Mouse (Mus musculus) thymus, adult 2 months (tissue): ENCODE measurements around the gene Dynlrb2. TPM values are rescaled to one million over a fixed set of nuclear protein-coding genes. Genes with fewer than 3 reads are reported as not detected.

Source experiments
- DNase-seq: peaks from one replicate; pipeline ENCODE4 v3.0.0; 2021
- H3K27ac ChIP-seq: fragments of 200-500 bp; 2 replicates; pipeline ENCODE4 v1.5.1; 2012; ENCODE audit warnings: low read length, control low read depth; ENCODE audit not compliant: control insufficient read depth, insufficient read depth
- H3K27me3 ChIP-seq: fragments of 200-500 bp; 2 replicates; pipeline ENCODE4 v1.6.1; 2012; ENCODE audit warnings: mild to moderate bottlenecking, low read length, moderate library complexity, mixed read lengths; ENCODE audit not compliant: control insufficient read depth, insufficient read depth
- H3K36me3 ChIP-seq: fragments of 200-500 bp; 2 replicates; pipeline ENCODE4 v1.6.1; 2012; ENCODE audit warnings: mild to moderate bottlenecking, low read length, moderate library complexity; ENCODE audit not compliant: control insufficient read depth, insufficient read depth
- H3K4me1 ChIP-seq: fragments of 200-500 bp; replicated peaks from 2 replicates; pipeline ENCODE4 v1.6.1; 2012; ENCODE audit warnings: low read length; ENCODE audit not compliant: control insufficient read depth, insufficient read depth
- H3K4me3 ChIP-seq: fragments of 200-500 bp; 2 replicates; pipeline ENCODE4 v1.5.1; 2012; ENCODE audit warnings: mild to moderate bottlenecking, low read length, control low read depth, moderate library complexity; ENCODE audit not compliant: control insufficient read depth, insufficient read depth
- CTCF ChIP-seq: fragments of 200-500 bp; IDR thresholded peaks from 2 replicates; pipeline ENCODE4 v1.5.1; 2012; ENCODE audit warnings: mild to moderate bottlenecking, control low read depth, low read length, moderate library complexity, borderline replicate concordance; ENCODE audit not compliant: control insufficient read depth, poor library complexity, insufficient read depth; ENCODE audit errors: extremely low read depth
- POLR2A ChIP-seq: fragments of 200-500 bp; IDR thresholded peaks from 2 replicates; pipeline ENCODE4 v1.6.1; 2012; ENCODE audit warnings: mild to moderate bottlenecking, low read length, control low read depth, moderate library complexity; ENCODE audit not compliant: control insufficient read depth, poor library complexity, insufficient read depth; ENCODE audit errors: extremely low read depth
- WGBS: fragments of 180-500 bp; shearing (Covaris S2); methylation state at CpG from one replicate; pipeline ENCODE4 v1.1.7; 2018; 5-methylcytosine and 5-hydroxymethylcytosine counted together
- polyA plus RNA-seq: library from polyadenylated mRNA; depleted of rRNA; stranded (reverse); fragments of >200 nt; gene quantifications from 2 replicates; pipeline ENCODE4 v1.2.3, GENCODE M21; 2012

Dynlrb2 gene
- polyA plus RNA-seq, 1 experiment: 1.7 TPM

GRCm38 (mm10) chr8:116528736-116529135 is 24.0 kb downstream of the Dynlrb2 start:
- Histone ChIP-seq H3K27me3 (no peaks in the 10 kb centered on the region), H3K4me1 (no peaks in the 10 kb centered on the region), H3K27ac (no peak overlapping the region), H3K4me3 (no peak overlapping the region), H3K36me3 (no peaks in the 10 kb centered on the region)
- 88% methylated on average over 7 of the region's 7 CpGs for WGBS
- TF ChIP-seq POLR2A: no peak
- no peak for TF ChIP-seq CTCF
- DNase-seq: no peak

DNA sequence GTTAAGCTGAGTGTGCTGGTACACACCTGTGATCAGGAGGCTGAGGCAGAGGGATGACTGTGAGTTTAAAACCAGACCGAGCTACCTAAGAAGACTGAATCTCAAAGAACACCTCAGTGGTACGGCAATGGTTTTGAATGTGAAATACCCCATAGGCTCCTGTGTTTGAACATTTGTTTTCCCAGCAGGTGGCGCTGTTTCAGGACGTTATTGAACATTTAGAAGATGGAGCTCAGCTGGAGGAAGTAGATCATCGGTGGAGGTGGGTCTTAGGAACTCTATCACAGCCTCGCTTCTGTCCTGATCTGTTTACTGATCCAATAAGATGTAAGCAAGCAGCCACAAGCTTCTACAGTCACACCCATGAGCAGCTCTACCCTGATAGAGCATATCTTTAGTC is 28.3 kb downstream of the Dynlrb2 start:
- no peak for TF ChIP-seq CTCF
- TF ChIP-seq POLR2A: no peak
- 82% methylated on average over 6 of the region's 6 CpGs for WGBS

GRCm38 (mm10) chr8:116536786-116537185 is 32.0 kb downstream of the Dynlrb2 start:
- no peak overlapping the region for H3K27ac ChIP-seq
- 75% methylated on average over 5 of the region's 5 CpGs for WGBS
- H3K4me1 ChIP-seq: no peaks in the 10 kb centered on the region
- no peaks in the 10 kb centered on the region for H3K36me3 ChIP-seq
- no peak overlapping the region for H3K4me3 ChIP-seq
- DNase-seq: peak; percentile 9
- no peaks in the 10 kb centered on the region for H3K27me3 ChIP-seq
- TF ChIP-seq CTCF: no peak
- TF ChIP-seq POLR2A: no peak

More for the DNA sequence above, 28.3 kb downstream of the Dynlrb2 start:
- H3K27me3 ChIP-seq: no peaks in the 10 kb centered on the region
- no peaks in the 10 kb centered on the region for H3K4me1 ChIP-seq
- H3K4me3 ChIP-seq: no peak overlapping the region
- H3K27ac ChIP-seq: no peak overlapping the region
- no peaks in the 10 kb centered on the region for H3K36me3 ChIP-seq
- DNase-seq: no peak

DNA sequence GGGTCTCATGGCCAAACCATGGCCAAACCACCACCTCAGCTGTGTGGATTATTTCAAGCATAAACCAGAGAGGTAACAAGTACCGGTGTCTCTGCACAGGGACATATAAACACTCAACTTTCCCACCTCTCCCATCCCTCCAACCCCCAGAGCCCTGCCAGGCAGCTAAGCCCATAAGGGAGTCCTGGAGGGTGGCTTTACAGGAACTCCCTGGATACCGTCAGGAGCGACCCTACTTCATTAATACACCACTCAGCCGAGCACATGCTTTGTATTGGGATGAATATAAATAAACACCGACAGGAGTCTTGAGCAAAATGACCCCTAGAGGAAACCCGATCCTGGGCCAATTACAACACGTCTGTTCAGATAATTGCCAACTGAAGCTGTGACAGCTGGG is 34.0 kb downstream of the Dynlrb2 start:
- no peak overlapping the region for H3K4me3 ChIP-seq
- H3K27me3 ChIP-seq: no peaks in the 10 kb centered on the region
- no peak overlapping the region for H3K27ac ChIP-seq
- TF ChIP-seq POLR2A (no peak), CTCF (no peak)
- no peaks in the 10 kb centered on the region for H3K4me1 ChIP-seq
- no peaks in the 10 kb centered on the region for H3K36me3 ChIP-seq
- no peak for DNase-seq
- WGBS: 61% methylated on average over 7 of the region's 7 CpGs

- no peaks in the 10 kb centered on the region for H3K4me1 ChIP-seq
- no peak overlapping the region for H3K27ac ChIP-seq
- no peaks in the 10 kb centered on the region for H3K36me3 ChIP-seq
- DNase-seq: no peak
- no peak overlapping the region for H3K4me3 ChIP-seq
- WGBS: 92% methylated on average over 1 of the region's 1 CpGs
- no peaks in the 10 kb centered on the region for H3K27me3 ChIP-seq
- TF ChIP-seq CTCF: no peak
- no peak for TF ChIP-seq POLR2A
These were observed 35.4 kb downstream of the Dynlrb2 start for GRCm38 (mm10) chr8:116540136-116540535.

- TF ChIP-seq POLR2A (no peak), CTCF (no peak)
- H3K4me3 ChIP-seq: no peak overlapping the region
- no peaks in the 10 kb centered on the region for H3K4me1 ChIP-seq
- DNase-seq: no peak
- H3K27ac ChIP-seq: no peak overlapping the region
- no peaks in the 10 kb centered on the region for H3K27me3 ChIP-seq
- 90% methylated on average over 5 of the region's 5 CpGs for WGBS
- no peaks in the 10 kb centered on the region for H3K36me3 ChIP-seq
These were observed 38.1 kb downstream of the Dynlrb2 start for GRCm38 (mm10) chr8:116542842-116543241.

DNA sequence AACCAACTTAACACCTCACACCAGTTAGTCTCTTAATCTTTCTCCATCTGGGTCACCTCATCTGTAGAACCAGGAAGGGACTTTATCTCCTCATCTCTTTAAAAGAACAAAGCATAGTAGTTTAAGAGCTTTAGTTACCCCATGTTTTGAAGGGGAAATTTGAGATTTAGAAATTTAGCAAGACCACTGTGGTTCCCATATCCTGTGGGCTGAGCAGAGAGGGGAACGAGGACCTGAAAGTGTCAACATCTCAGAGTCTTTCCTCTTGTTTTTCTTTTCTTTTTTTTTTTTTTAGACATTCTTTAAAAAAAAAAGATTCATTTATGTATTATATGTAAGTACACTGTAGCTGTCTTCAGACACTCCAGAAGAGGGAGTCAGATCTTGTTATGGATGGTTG is 38.6 kb downstream of the Dynlrb2 start:
- Histone ChIP-seq H3K36me3 (no peaks in the 10 kb centered on the region), H3K27ac (no peak overlapping the region), H3K27me3 (no peaks in the 10 kb centered on the region), H3K4me3 (no peak overlapping the region), H3K4me1 (no peaks in the 10 kb centered on the region)
- no peak for DNase-seq
- WGBS: 11% methylated on average over 1 of the region's 1 CpGs
- TF ChIP-seq CTCF (no peak), POLR2A (no peak)
